Mouse (Mus musculus) mammary gland, adult 2 months (tissue): ENCODE data around the gene Clic1. TPM values are rescaled to one million over a fixed set of nuclear protein-coding genes. Genes with fewer than 3 reads are reported as not detected.

ENCODE experiments used
- polyA plus RNA-seq: library from polyadenylated mRNA; depleted of rRNA; stranded (reverse); fragments of >200 nt; gene quantifications from 2 replicates; pipeline ENCODE4 v1.2.3, GENCODE M21; 2012; ENCODE audit warnings: low replicate concordance; rRNA removed

The Clic1 gene
- polyA plus RNA-seq, 1 experiment: 110 TPM

Other genes starting within 250 kb of the Clic1 start
- 0.11 and 0.60 TPM in 2 replicates for gene Cyp21a1, start 245.4 kb upstream of the Clic1 start, polyA plus RNA-seq
- 48.6 and 50.3 TPM in 2 replicates for gene Stk19, start 213.0 kb upstream of the Clic1 start, polyA plus RNA-seq
- gene Dxo, start 212.9 kb upstream of the Clic1 start, polyA plus RNA-seq: 72.8 and 80.9 TPM in 2 replicates
- 77.4 and 105 TPM in 2 replicates for gene Skiv2l, start 199.8 kb upstream of the Clic1 start, polyA plus RNA-seq
- 18.7 and 20.6 TPM in 2 replicates for gene Nelfe, start 199.6 kb upstream of the Clic1 start, polyA plus RNA-seq
- gene Cfb, start 187.4 kb upstream of the Clic1 start, polyA plus RNA-seq: 70.0 and 71.7 TPM in 2 replicates
- 13.1 and 14.3 TPM in 2 replicates for gene Zbtb12, start 170.5 kb upstream of the Clic1 start, polyA plus RNA-seq
- gene Gm20547, start 167.9 kb upstream of the Clic1 start, polyA plus RNA-seq: 0.06 and 0.07 TPM in 2 replicates
- 46.9 and 64.7 TPM in 2 replicates for gene C2, start 151.7 kb upstream of the Clic1 start, polyA plus RNA-seq
- 189 and 339 TPM in 2 replicates for gene Ehmt2, start 151.5 kb upstream of the Clic1 start, polyA plus RNA-seq
- 7.4 and 9.2 TPM in 2 replicates for gene Slc44a4, start 135.5 kb upstream of the Clic1 start, polyA plus RNA-seq
- 48.4 and 54.9 TPM in 2 replicates for gene Neu1, start 118.7 kb upstream of the Clic1 start, polyA plus RNA-seq
- gene Hspa1b, start 90.7 kb upstream of the Clic1 start, polyA plus RNA-seq: 43.1 and 146 TPM in 2 replicates
- gene Gm20481, start 80.1 kb upstream of the Clic1 start, polyA plus RNA-seq: 0.30 TPM in 1 of 2 replicates, not detected in the other
- 17.7 and 42.4 TPM in 2 replicates for gene Hspa1a, start 77.8 kb upstream of the Clic1 start, polyA plus RNA-seq
- gene Hspa1l, start 77.3 kb upstream of the Clic1 start, polyA plus RNA-seq: 0.30 and 3.0 TPM in 2 replicates
- 75.4 and 108 TPM in 2 replicates for gene Lsm2, start 68.1 kb upstream of the Clic1 start, polyA plus RNA-seq
- gene Vars, start 49.0 kb upstream of the Clic1 start, polyA plus RNA-seq: 197 and 475 TPM in 2 replicates
- gene Vwa7, start 33.4 kb upstream of the Clic1 start, polyA plus RNA-seq: 1.4 and 3.9 TPM in 2 replicates
- gene Sapcd1, start 21.9 kb upstream of the Clic1 start, polyA plus RNA-seq: 1.7 and 2.0 TPM in 2 replicates
- gene Msh5, start 3.2 kb upstream of the Clic1 start, polyA plus RNA-seq: 4.2 and 4.8 TPM in 2 replicates
- gene Ddah2, start 9.1 kb downstream of the Clic1 start, polyA plus RNA-seq: 58.1 and 90.9 TPM in 2 replicates
- gene Ly6g6c, start 15.4 kb downstream of the Clic1 start, polyA plus RNA-seq: 1.5 and 25.2 TPM in 2 replicates
- gene Mpig6b, start 16.2 kb downstream of the Clic1 start, polyA plus RNA-seq: 0.67 and 0.80 TPM in 2 replicates
- 5.7 and 9.0 TPM in 2 replicates for gene Ly6g6e, start 26.9 kb downstream of the Clic1 start, polyA plus RNA-seq
- gene Ly6g6d, start 28.1 kb downstream of the Clic1 start, polyA plus RNA-seq: 1.1 and 2.2 TPM in 2 replicates
- 0.19 TPM in 1 of 2 replicates, not detected in the other for gene Ly6g6f, start 35.6 kb downstream of the Clic1 start, polyA plus RNA-seq
- 200 and 293 TPM in 2 replicates for gene Abhd16a, start 39.3 kb downstream of the Clic1 start, polyA plus RNA-seq
- gene Ly6g5c, start 58.3 kb downstream of the Clic1 start, polyA plus RNA-seq: not detected in 2 replicates
- 3.5 and 4.4 TPM in 2 replicates for gene Ly6g5b, start 65.5 kb downstream of the Clic1 start, polyA plus RNA-seq
- 16.3 and 24.8 TPM in 2 replicates for gene Gpank1, start 71.5 kb downstream of the Clic1 start, polyA plus RNA-seq
- gene Csnk2b, start 72.1 kb downstream of the Clic1 start, polyA plus RNA-seq: 376 and 470 TPM in 2 replicates
- gene D17H6S53E, start 76.4 kb downstream of the Clic1 start, polyA plus RNA-seq: 8.7 and 9.2 TPM in 2 replicates
- 0.16 and 0.93 TPM in 2 replicates for gene Apom, start 82.1 kb downstream of the Clic1 start, polyA plus RNA-seq
- gene Bag6, start 85.2 kb downstream of the Clic1 start, polyA plus RNA-seq: 203 and 278 TPM in 2 replicates
- gene Prrc2a, start 114.9 kb downstream of the Clic1 start, polyA plus RNA-seq: 344 and 571 TPM in 2 replicates
- 2.8 and 5.7 TPM in 2 replicates for gene Aif1, start 126.1 kb downstream of the Clic1 start, polyA plus RNA-seq
- gene Lst1, start 138.5 kb downstream of the Clic1 start, polyA plus RNA-seq: 48.2 and 60.4 TPM in 2 replicates
- 118 and 400 TPM in 2 replicates for gene Ltb, start 144.5 kb downstream of the Clic1 start, polyA plus RNA-seq
- 7.1 and 9.9 TPM in 2 replicates for gene Tnf, start 152.0 kb downstream of the Clic1 start, polyA plus RNA-seq
- gene Lta, start 155.4 kb downstream of the Clic1 start, polyA plus RNA-seq: 12.2 and 19.0 TPM in 2 replicates
- 0.80 and 4.0 TPM in 2 replicates for gene Gm16181, start 170.9 kb downstream of the Clic1 start, polyA plus RNA-seq
- gene Atp6v1g2, start 183.7 kb downstream of the Clic1 start, polyA plus RNA-seq: 6.5 and 11.8 TPM in 2 replicates
- gene Nfkbil1, start 185.8 kb downstream of the Clic1 start, polyA plus RNA-seq: 10.2 and 38.6 TPM in 2 replicates
- 265 and 272 TPM in 2 replicates for gene Ddx39b, start 191.8 kb downstream of the Clic1 start, polyA plus RNA-seq
- gene H2-D1, start 212.8 kb downstream of the Clic1 start, polyA plus RNA-seq: 1,785 and 2,234 TPM in 2 replicates